Mouse (Mus musculus) gastrocnemius, postnatal 4 days (tissue): Measurements from ENCODE around the gene Neurod2. TPM values are rescaled to one million over a fixed set of nuclear protein-coding genes. Genes with fewer than 3 reads are reported as not detected.
A peak's percentile ranks its signal among the peaks of the same experiment; 100 is the strongest.

Source experiments
- DNase-seq, 2 experiments: peaks; one replicate each; pipeline ENCODE4 v3.0.0; 2021 to 2022; ENCODE audit warnings: low spot score in 2 of 2, mixed read lengths in 2 of 2
- total RNA-seq, 2 experiments: library from RNA; stranded (reverse); gene quantifications; 2 replicates each; pipeline ENCODE4 v1.2.3; 2021

The Neurod2 gene
- total RNA-seq, 2 experiments from 2014 or later: not detected

- no peak for DNase-seq
These were observed 9.9 kb downstream of the Neurod2 start for GRCm38 (mm10) chr11:98319544-98319943.

GRCm38 (mm10) chr11:98319120-98319519 lies 10.3 kb downstream of the Neurod2 start:
- DNase-seq: no peak

DNA sequence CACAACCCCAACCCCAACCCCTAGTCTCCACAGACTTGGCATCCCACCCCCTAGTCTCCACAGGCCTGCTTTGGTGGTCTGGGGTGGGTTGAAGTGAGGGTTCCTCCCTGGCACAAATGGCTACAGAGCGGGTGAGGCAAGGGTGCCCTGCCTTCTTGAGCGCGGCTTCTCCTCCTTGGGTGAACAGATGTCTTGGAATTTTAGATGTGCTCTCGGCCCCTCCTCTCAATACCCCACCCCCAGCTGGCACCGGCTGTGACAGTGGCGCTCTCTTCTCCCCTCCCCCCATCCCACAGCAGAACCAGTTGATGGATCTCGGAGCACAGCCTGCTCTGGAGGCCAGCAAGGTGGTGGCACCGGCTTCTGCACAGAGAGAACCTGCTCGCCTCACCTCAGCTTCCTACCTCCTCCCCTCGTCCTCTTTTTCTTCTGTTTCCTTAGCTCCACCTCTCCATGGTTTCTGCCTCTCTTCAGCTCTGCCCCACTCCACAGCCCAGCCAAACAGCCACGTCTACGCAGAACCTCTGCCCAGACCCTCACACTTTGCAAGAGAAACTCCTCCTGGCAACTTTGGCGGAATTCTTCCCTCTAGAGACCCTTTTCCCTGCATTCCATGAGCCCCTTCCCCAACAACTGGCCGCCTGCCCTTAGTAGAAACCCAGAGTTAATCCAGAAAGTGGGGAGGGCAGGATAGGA lies 10.9 kb downstream of the Neurod2 start:
- DNase-seq: no peak

GRCm38 (mm10) chr11:98317479-98317878 lies 12.0 kb downstream of the Neurod2 start:
- no peak for DNase-seq

- DNase-seq: peak in 1 of 2 experiments; percentile 76
These were observed 15.6 kb downstream of the Neurod2 start for GRCm38 (mm10) chr11:98313790-98314323.

DNA sequence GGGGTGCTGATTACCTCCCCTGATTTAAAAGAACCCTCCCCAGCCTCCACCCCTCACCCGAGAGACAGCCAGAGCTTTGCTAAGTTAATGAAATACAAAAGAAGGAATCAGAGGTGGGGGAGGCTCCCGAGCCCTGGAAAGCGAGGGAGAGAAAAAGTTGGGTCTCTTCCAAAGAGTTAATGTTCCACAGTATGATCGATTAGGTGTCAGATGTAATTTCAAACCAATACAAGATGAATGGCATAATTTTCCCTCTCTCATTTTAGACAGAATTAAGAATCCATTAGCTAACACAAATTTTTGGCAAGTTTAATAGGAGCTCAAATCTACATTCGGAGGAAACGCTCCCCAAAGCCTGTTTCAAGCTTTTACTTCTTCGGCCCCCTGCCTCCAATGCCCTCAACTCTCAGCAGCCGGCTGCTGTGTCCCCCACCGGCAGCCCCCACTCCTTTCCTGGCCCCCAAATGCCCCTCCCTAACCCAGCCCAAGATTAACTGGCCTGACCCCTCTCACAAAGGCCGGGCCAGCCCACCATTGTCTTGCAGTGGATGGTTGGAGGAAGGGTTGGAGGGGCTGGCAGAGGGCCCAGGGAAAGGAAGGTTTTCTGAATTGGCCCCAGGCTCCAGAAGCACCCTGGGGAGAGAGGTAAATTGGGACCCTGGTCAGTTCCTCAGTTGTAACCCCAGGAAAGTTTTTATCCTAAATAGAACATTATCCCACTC lies 30.8 kb downstream of the Neurod2 start:
- no peak for DNase-seq

DNA sequence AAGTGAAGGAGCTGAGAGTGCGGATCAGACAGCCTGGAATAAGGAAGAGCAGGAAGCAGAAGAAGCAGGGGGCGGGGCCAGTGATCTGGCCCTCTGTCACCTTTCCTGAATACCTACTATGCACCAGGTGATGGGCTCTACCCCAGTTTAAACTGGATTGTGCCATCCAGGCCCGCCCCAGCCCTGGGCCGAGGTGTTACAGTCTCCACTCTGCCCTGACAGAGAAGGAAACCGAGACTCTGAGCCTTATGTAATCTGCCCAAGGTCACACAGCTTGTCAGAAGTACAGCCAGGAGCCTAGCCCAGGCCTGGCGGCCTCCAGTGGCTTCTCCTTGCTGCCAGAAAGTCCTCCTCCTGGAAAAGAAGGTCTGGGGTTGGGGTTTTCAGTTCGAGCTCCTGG lies 31.7 kb downstream of the Neurod2 start:
- DNase-seq: no peak

- DNase-seq: no peak
These were observed 32.5 kb downstream of the Neurod2 start for GRCm38 (mm10) chr11:98296916-98297315.

- DNase-seq: no peak
These were observed 33.2 kb downstream of the Neurod2 start for GRCm38 (mm10) chr11:98296277-98296676.

GRCm38 (mm10) chr11:98295013-98295585 lies 34.3 kb downstream of the Neurod2 start:
- no peak for DNase-seq

- peak; percentile 46 to 67 for DNase-seq
These were observed 35.0 kb downstream of the Neurod2 start for GRCm38 (mm10) chr11:98294188-98295012.

DNA sequence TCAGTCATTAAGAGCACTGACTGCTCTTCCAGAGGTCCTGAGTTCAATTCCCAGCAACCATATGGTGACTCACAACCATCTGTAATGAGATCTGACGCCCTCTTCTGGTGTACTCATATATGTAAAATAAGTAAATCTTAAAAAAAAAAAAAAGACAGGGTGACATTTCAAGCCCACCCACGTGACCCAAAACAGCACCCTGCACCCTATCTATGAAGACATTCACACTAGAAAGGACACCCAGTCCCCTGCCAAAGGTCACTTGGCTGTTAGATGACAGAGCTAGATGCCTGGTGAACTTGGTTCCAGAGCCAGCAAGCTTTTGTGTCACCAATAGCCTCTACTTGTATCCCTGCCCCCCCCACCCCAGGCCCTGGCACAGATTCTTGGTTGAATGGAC lies 36.4 kb downstream of the Neurod2 start:
- no peak for DNase-seq

GRCm38 (mm10) chr11:98290906-98291305 lies 38.5 kb downstream of the Neurod2 start:
- no peak for DNase-seq

DNA sequence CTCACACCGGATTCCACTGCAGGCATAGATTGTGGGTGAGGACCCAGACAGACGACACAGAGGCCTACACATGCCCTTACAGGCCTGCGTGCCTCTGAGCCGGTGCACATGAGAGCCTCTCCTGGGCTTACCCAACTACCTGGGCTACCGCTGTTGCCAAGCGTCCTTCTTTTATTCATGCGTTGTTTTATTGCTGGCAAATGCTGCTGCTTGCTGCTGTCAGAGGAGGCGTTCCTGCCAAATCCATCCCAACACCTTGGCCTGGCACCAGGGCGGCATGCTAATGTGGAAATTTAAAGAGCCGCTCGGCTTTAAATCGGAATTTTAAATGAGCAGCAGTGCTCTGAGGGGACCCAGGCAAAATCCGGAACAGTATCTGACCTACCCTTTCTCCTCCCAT lies 39.6 kb downstream of the Neurod2 start:
- DNase-seq: no peak

DNA sequence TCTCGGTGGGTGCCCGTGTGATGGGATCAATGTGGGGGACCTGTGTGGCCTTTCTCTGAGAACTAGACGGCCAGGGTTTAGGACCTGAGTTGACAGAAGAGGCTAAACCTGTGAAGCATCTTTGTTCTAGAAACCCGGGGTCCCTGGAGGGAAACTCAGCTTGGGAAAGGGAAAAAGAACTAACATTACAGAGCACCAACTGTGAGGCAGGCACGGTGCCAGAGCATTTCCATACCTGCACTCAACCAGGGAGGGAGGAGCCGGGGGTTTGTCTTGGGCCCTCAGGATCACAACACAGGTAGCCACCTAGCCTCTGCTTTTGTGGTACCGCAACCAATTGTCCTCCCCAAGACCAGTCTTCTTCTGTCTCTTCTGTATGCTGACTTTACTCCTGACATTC lies 41.5 kb downstream of the Neurod2 start:
- no peak for DNase-seq

GRCm38 (mm10) chr11:98287531-98287930 lies 41.9 kb downstream of the Neurod2 start:
- DNase-seq: no peak

DNA sequence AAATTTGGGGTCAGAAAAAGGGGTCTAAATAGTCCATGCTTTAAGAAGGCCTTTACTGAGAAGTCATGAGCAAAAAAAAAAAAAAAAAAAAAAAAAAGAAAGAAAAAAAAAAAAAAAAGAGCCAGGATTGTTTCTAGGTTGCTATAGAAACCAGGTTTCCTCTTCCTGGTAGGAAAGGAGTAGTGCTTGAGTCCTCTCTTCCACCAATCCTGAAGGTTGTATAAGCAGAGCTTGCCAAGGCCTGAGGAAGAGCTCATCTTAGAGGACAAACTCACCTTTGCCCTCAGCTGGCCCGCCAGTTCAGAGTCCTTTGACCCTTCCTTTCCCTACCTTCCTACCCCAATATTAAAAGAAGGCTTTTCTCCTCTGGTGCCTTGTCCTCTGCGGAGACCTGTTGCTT lies 44.1 kb downstream of the Neurod2 start:
- no peak for DNase-seq

DNA sequence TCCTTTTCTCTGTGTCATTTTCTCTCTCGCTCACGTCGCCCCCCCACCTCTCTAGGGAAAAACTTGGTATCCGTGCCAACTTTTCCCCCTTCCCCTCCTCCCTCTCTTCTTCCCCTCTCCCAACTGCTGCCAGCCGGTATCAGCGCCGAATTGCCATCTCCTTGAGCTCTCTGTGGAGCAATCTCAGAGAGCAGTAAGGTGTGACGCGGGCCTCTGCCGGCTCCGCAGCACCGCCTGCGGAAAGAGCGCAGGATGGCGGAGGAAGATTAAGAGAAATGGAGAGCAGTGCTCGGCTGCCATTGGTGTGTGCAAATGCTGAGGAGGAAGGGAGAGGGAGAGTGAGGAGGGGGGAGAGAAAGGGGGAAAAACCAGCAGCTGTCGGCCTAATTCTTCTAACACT lies 45.2 kb downstream of the Neurod2 start:
- DNase-seq: no peak

- no peak for DNase-seq
These were observed 45.7 kb downstream of the Neurod2 start for GRCm38 (mm10) chr11:98283740-98284139.
